Mouse (Mus musculus) bone marrow, adult 2 months (tissue): Measurements from ENCODE around the gene Cpsf4l. TPM values are rescaled to one million over a fixed set of nuclear protein-coding genes. Genes with fewer than 3 reads are reported as not detected.

Experiments
- H3K27ac ChIP-seq: fragments of 200-500 bp; 2 replicates; pipeline ENCODE4 v1.5.1; 2012; ENCODE audit warnings: low read depth, mild to moderate bottlenecking, control low read depth, inconsistent platforms, low read length; ENCODE audit not compliant: control insufficient read depth, poor library complexity, insufficient read depth
- H3K4me1 ChIP-seq: fragments of 200-500 bp; 2 replicates; pipeline ENCODE4 v1.6.1; 2011; ENCODE audit warnings: low read length; ENCODE audit not compliant: control insufficient read depth, insufficient read depth
- H3K4me3 ChIP-seq: fragments of 200-500 bp; replicated peaks from 2 replicates; pipeline ENCODE3; 2011; ENCODE audit warnings: mild to moderate bottlenecking, low read depth, low read length, control low read depth; ENCODE audit not compliant: control insufficient read depth
- CTCF ChIP-seq: fragments of 200-500 bp; IDR thresholded peaks from 2 replicates; pipeline ENCODE4 v1.5.1; 2011; ENCODE audit warnings: low read length, control low read depth; ENCODE audit not compliant: control insufficient read depth, insufficient read depth
- POLR2A ChIP-seq: fragments of 200-500 bp; IDR thresholded peaks from 2 replicates; pipeline ENCODE4 v1.6.1; 2011; ENCODE audit warnings: low read depth, mild to moderate bottlenecking, control low read depth, low read length, borderline replicate concordance; ENCODE audit not compliant: control insufficient read depth
- WGBS: fragments of 180-500 bp; shearing (Covaris S2); methylation state at CpG from one replicate; pipeline ENCODE4 v1.1.7; 2018; 5-methylcytosine and 5-hydroxymethylcytosine counted together
- polyA plus RNA-seq: library from polyadenylated mRNA; stranded (reverse); fragments of >200 nt; gene quantifications from 2 replicates; pipeline ENCODE4 v1.2.4, GENCODE M21; 2011; ENCODE audit warnings: low replicate concordance; ENCODE audit not compliant: missing spikeins, insufficient read depth, insufficient read length

The Cpsf4l gene
- polyA plus RNA-seq, 1 experiment = not detected

GRCm38 (mm10) chr11:113674595-113674994, 35.2 kb downstream of the Cpsf4l start:
- Histone ChIP-seq H3K4me1 (peaks cover 4% of the 10 kb centered on the region; the same call in 1 of the 2 replicates), H3K27ac (no peak overlapping the region), H3K4me3 (no peak overlapping the region)
- no peak for TF ChIP-seq CTCF
- TF ChIP-seq POLR2A = no peak
- WGBS = 92% methylated on average over 5 of the region's 5 CpGs

- H3K4me1 ChIP-seq = peaks cover 6% of the 10 kb centered on the region
- no peak overlapping the region for H3K4me3 ChIP-seq
- no peak overlapping the region for H3K27ac ChIP-seq
- 93% methylated on average over 4 of the region's 4 CpGs for WGBS
- TF ChIP-seq CTCF (no peak), POLR2A (no peak)
These were observed 36.2 kb downstream of the Cpsf4l start for GRCm38 (mm10) chr11:113673614-113674013.

- H3K27ac ChIP-seq = no peak overlapping the region
- WGBS = 62% methylated on average over 4 of the region's 4 CpGs
- H3K4me1 ChIP-seq = peaks cover 5% of the 10 kb centered on the region
- TF ChIP-seq POLR2A (no peak), CTCF (no peak)
- H3K4me3 ChIP-seq = no peak overlapping the region
These were observed 40.1 kb downstream of the Cpsf4l start for GRCm38 (mm10) chr11:113669711-113670110.

- Histone ChIP-seq H3K27ac (no peak overlapping the region), H3K4me1 (peaks cover 5% of the 10 kb centered on the region), H3K4me3 (no peak overlapping the region)
- WGBS = 33% methylated on average over 5 of the region's 5 CpGs
- TF ChIP-seq CTCF = no peak
These were observed 41.0 kb downstream of the Cpsf4l start for GRCm38 (mm10) chr11:113668857-113669256.

GRCm38 (mm10) chr11:113667704-113668103, 42.1 kb downstream of the Cpsf4l start:
- H3K4me1 ChIP-seq = peaks cover 5% of the 10 kb centered on the region
- TF ChIP-seq CTCF (no peak), POLR2A (no peak)

GRCm38 (mm10) chr11:113667122-113667521, 42.7 kb downstream of the Cpsf4l start:
- TF ChIP-seq CTCF = no peak
- no peak for TF ChIP-seq POLR2A
- 85% methylated on average over 2 of the region's 2 CpGs for WGBS
- Histone ChIP-seq H3K4me3 (no peak overlapping the region), H3K4me1 (peaks cover 5% of the 10 kb centered on the region), H3K27ac (no peak overlapping the region)

More at GRCm38 (mm10) chr11:113667704-113668103, 42.1 kb downstream of the Cpsf4l start:
- H3K4me3 ChIP-seq = no peak overlapping the region
- 81% methylated on average over 4 of the region's 4 CpGs for whole genome bisulfite sequencing
- H3K27ac ChIP-seq = no peak overlapping the region; the same call in 1 of the 2 replicates

- no peak overlapping the region for H3K4me3 ChIP-seq
- H3K4me1 ChIP-seq = peaks cover 5% of the 10 kb centered on the region
- 27% methylated on average over 10 of the region's 10 CpGs for WGBS
- TF ChIP-seq CTCF = no peak
- no peak for TF ChIP-seq POLR2A
- H3K27ac ChIP-seq = no peak overlapping the region
These were observed 43.2 kb downstream of the Cpsf4l start for GRCm38 (mm10) chr11:113666648-113667047.

- no peak overlapping the region for H3K27ac ChIP-seq
- 41% methylated on average over 6 of the region's 6 CpGs for WGBS
- H3K4me3 ChIP-seq = no peak overlapping the region
- H3K4me1 ChIP-seq = peaks cover 5% of the 10 kb centered on the region
- no peak for TF ChIP-seq POLR2A
- TF ChIP-seq CTCF = no peak
These were observed 43.6 kb downstream of the Cpsf4l start for GRCm38 (mm10) chr11:113666205-113666604.

GRCm38 (mm10) chr11:113664279-113664678, 45.5 kb downstream of the Cpsf4l start:
- H3K4me3 ChIP-seq = no peak overlapping the region
- 87% methylated on average over 2 of the region's 2 CpGs for WGBS
- H3K4me1 ChIP-seq = peaks cover 3% of the 10 kb centered on the region
- H3K27ac ChIP-seq = no peak overlapping the region
- TF ChIP-seq POLR2A (no peak), CTCF (no peak)
